Mouse (Mus musculus) C2C12 (cell line): ENCODE measurements around the gene Gys1.

Experiments used
- CTCF ChIP-seq: IDR thresholded peaks from one replicate; pipeline ENCODE4 v1.5.1; 2011; ENCODE audit not compliant: control insufficient read depth, insufficient read depth, insufficient read length
- MYOD1 ChIP-seq: IDR thresholded peaks from one replicate; pipeline ENCODE4 v1.6.1; 2011; ENCODE audit warnings: low read depth; ENCODE audit not compliant: control insufficient read depth, insufficient read length

- no peak for TF ChIP-seq CTCF
- TF ChIP-seq MYOD1, result no peak
These were observed 22.8 kb downstream of the Gys1 start for GRCm38 (mm10) chr7:45457204-45458060.
